Mouse (Mus musculus): ENCODE data around the gene Atp2a1. TPM values are rescaled to one million over a fixed set of nuclear protein-coding genes. Genes with fewer than 3 reads are reported as not detected.

Atp2a1 gene
- polyA plus RNA-seq, 1 experiment from 2014 or later = 0.20 TPM

DNA sequence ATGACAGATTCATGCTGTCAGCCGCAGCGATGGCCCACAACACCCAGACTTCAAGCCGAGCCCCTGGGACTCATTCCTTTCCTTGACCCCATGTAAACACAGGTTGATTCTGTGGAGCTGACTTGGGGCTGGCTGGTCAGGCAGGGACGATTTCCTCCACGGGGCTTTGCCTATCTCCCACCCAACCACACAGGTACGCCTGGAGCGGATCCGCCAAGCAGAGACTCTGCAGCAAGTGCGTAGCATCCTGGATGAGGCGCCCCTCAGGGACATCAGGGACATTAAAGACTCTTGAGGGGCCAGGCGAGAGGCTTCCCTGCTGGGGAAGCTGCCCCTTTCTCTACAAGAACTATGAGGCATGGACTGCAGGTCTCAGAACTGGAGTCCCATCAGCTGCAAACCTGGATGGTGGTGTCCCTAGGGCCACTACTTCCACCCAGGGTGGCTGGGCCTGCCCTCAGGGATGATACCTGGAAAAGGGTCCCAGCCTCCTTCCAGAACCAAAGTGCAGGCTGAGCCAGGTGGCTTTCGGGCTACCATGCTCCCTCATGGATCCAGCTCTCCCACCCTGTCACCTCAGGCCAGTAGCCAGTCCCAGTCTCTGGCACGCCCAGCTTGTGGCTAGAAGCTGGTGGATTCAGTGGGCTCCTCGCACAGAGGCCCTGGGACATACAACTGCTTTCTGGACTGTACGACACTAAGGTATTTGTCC lies 17.6 kb downstream of the Atp2a1 start:
- ATAC-seq (replicated peaks) = no peak
- WGBS = 93% methylated on average over 15 of the region's 15 CpGs
- Histone ChIP-seq H3K4me1 (no peaks in the 10 kb centered on the region), H3K27me3 (no peaks in the 10 kb centered on the region), H3K27ac (replicated peaks) (no peak overlapping the region), H3K9me3 (no peaks in the 10 kb centered on the region), H3K4me2 (replicated peaks) (no peak overlapping the region), H3K4me3 (no peak overlapping the region), H3K9ac (replicated peaks) (no peak overlapping the region), H3K36me3 (peaks cover 18% of the 10 kb centered on the region)

DNA sequence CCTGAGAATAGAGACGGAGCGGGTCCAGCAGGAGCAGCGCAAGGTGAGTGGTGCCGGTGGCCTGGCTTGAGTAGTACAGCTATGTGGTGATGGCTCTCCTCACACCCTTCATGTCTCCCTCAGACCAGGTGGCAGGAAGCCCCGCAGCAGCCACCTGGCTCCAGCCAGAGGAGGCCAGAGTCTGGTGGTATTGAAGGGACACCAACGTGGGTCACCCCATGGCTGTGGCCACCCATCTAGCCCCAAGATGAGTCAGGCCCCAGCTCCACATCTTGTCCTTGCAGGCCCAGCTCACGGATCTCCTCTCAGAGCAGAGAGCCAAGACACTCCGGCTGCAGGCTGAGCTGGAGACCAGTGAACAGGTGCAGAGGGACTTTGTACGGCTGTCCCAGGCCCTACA lies 18.4 kb downstream of the Atp2a1 start:
- Histone ChIP-seq H3K27ac (replicated peaks) (no peak overlapping the region), H3K9me3 (no peaks in the 10 kb centered on the region), H3K4me2 (replicated peaks) (no peak overlapping the region), H3K4me3 (no peak overlapping the region), H3K4me1 (no peaks in the 10 kb centered on the region), H3K36me3 (peaks cover 18% of the 10 kb centered on the region), H3K9ac (replicated peaks) (no peak overlapping the region), H3K27me3 (no peaks in the 10 kb centered on the region)
- WGBS = 92% methylated on average over 9 of the region's 9 CpGs
- no peak for ATAC-seq (replicated peaks)

GRCm38 (mm10) chr7:126443997-126444396 lies 18.9 kb downstream of the Atp2a1 start:
- H3K36me3 ChIP-seq = peaks cover 20% of the 10 kb centered on the region

DNA sequence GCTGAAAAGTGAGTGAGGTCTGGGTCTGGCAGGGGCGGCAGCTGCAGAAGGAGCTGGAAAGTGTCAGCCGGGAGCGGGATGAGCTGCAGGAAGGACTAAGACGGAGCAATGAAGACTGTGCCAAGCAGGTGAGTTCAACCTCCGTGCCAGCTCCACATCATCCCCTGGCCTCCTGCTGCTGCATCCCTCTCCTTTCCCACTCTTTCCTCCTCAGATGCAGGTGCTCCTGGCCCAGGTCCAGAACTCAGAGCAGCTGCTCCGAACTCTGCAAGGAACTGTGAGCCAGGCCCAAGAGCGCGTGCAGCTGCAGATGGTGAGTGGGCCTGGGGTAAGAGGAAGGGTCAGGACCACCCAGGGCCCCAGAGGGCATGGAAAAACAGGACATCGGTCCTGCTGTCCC lies 22.8 kb downstream of the Atp2a1 start:
- ATAC-seq (replicated peaks) = no peak
- Histone ChIP-seq H3K4me1 (no peaks in the 10 kb centered on the region), H3K4me2 (replicated peaks) (no peak overlapping the region), H3K27me3 (no peaks in the 10 kb centered on the region), H3K36me3 (peaks cover 19% of the 10 kb centered on the region), H3K27ac (replicated peaks) (no peak overlapping the region), H3K9me3 (no peaks in the 10 kb centered on the region), H3K4me3 (no peak overlapping the region), H3K9ac (replicated peaks) (no peak overlapping the region)
- WGBS = 70% methylated on average over 9 of the region's 9 CpGs

More at GRCm38 (mm10) chr7:126443997-126444396, 18.9 kb downstream of the Atp2a1 start:
- WGBS = 96% methylated on average over 10 of the region's 10 CpGs
- Histone ChIP-seq H3K4me2 (replicated peaks) (no peak overlapping the region), H3K4me3 (no peak overlapping the region), H3K27ac (replicated peaks) (no peak overlapping the region), H3K9ac (replicated peaks) (no peak overlapping the region), H3K4me1 (no peaks in the 10 kb centered on the region), H3K27me3 (no peaks in the 10 kb centered on the region), H3K9me3 (no peaks in the 10 kb centered on the region)
- no peak for ATAC-seq (replicated peaks)

DNA sequence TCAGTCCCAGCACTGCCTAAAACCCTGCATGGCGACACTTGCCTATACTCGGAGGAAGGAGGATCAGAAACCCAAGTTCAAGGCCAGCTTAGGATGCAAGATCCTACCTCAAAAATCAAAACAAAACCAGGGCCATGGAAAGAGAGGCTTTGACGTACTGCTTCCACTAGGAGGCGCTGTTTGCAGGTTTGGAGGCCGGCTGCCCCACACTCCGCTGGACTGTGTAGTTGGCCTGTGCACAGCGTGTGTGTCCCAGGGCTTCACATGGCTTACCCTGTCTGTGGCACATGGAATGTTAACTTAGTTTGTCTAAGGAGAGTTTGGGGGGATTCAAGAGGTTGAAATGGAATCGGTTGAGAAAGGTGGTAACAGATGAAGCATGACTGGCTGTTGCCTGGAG lies 26.1 kb downstream of the Atp2a1 start:
- no peak overlapping the region for H3K4me3 ChIP-seq
- no peaks in the 10 kb centered on the region for H3K27me3 ChIP-seq
- H3K36me3 ChIP-seq = peaks cover 12% of the 10 kb centered on the region; the same call in 1 of the 2 replicates
- H3K27ac ChIP-seq (replicated peaks) = no peak overlapping the region
- no peak overlapping the region for H3K4me2 ChIP-seq (replicated peaks)
- 15% methylated on average over 8 of the region's 8 CpGs for WGBS
- H3K9me3 ChIP-seq = no peaks in the 10 kb centered on the region
- ATAC-seq (replicated peaks) = no peak
- no peak overlapping the region for H3K9ac ChIP-seq (replicated peaks)
- H3K4me1 ChIP-seq = no peaks in the 10 kb centered on the region

- H3K27me3 ChIP-seq = no peaks in the 10 kb centered on the region
- no peak overlapping the region for H3K4me3 ChIP-seq
- no peak overlapping the region for H3K27ac ChIP-seq (replicated peaks)
- no peaks in the 10 kb centered on the region for H3K4me1 ChIP-seq
- no peak overlapping the region for H3K4me2 ChIP-seq (replicated peaks)
- no peak for ATAC-seq (replicated peaks)
- whole genome bisulfite sequencing = 80% methylated on average over 3 of the region's 3 CpGs
- H3K9me3 ChIP-seq = no peaks in the 10 kb centered on the region
- H3K36me3 ChIP-seq = 0 out of 2 replicates have a peak, but pooled peaks cover 9% of the 10 kb centered on the region
- no peak overlapping the region for H3K9ac ChIP-seq (replicated peaks)
Observed at GRCm38 (mm10) chr7:126435801-126436200, 27.1 kb downstream of the Atp2a1 start.

GRCm38 (mm10) chr7:126434726-126435125 lies 28.2 kb downstream of the Atp2a1 start:
- peaks cover 3% of the 10 kb centered on the region for H3K4me1 ChIP-seq
- 95% methylated on average over 7 of the region's 7 CpGs for WGBS
- H3K9ac ChIP-seq (replicated peaks) = no peak overlapping the region
- H3K4me3 ChIP-seq = no peak overlapping the region
- no peak overlapping the region for H3K4me2 ChIP-seq (replicated peaks)
- no peaks in the 10 kb centered on the region for H3K27me3 ChIP-seq
- 0 out of 2 replicates have a peak, but pooled peaks cover 9% of the 10 kb centered on the region for H3K36me3 ChIP-seq
- H3K27ac ChIP-seq (replicated peaks) = no peak overlapping the region
- no peak for ATAC-seq (replicated peaks)
- no peaks in the 10 kb centered on the region for H3K9me3 ChIP-seq

- Histone ChIP-seq H3K27ac (replicated peaks) (no peak overlapping the region), H3K4me2 (replicated peaks) (no peak overlapping the region), H3K4me3 (no peak overlapping the region), H3K27me3 (no peaks in the 10 kb centered on the region), H3K36me3 (0 out of 2 replicates have a peak, but pooled peaks cover 3% of the 10 kb centered on the region), H3K9ac (replicated peaks) (no peak overlapping the region), H3K4me1 (peaks cover 16% of the 10 kb centered on the region), H3K9me3 (no peaks in the 10 kb centered on the region)
- no peak for ATAC-seq (replicated peaks)
Observed at GRCm38 (mm10) chr7:126430167-126430566, 32.7 kb downstream of the Atp2a1 start.

DNA sequence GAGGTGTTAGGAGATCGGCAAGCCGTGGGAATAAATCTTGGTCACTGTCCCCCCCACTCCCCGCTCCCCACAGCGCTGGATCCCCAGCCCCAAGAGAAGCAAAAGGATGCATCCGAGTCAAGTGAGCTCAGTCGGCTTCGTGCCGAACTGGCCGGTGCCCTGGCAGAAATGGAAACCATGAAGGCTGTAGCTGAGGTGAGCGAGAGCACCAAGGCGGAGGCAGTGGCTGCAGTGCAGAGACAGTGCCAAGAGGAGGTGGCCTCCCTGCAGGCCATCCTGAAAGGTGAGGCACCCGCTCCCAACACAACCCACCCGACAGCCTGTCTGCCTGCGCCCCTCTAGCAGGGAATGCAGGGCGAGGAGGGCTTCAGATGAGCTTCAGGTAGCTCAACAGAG lies 33.4 kb downstream of the Atp2a1 start:
- peak overlapping the region; percentile 86 for H3K9ac ChIP-seq (replicated peaks)
- ATAC-seq (replicated peaks) = peak; percentile 42
- H3K27ac ChIP-seq (replicated peaks) = no peak overlapping the region

GRCm38 (mm10) chr7:126428631-126429502 lies 34.0 kb downstream of the Atp2a1 start, which contains the start of gene Rabep2:
TSS of gene Rabep2 (plus strand) at chr7:126428759.
- Histone ChIP-seq H3K4me1 (peaks cover 16% of the 10 kb centered on the region), H3K36me3 (no peaks in the 10 kb centered on the region), H3K4me2 (replicated peaks) (peak within 1 kb of the TSS; percentile 90), H3K9me3 (no peaks in the 10 kb centered on the region), H3K9ac (replicated peaks) (peak within 1 kb of the TSS; percentile 86), H3K4me3 (peak within 1 kb of the TSS; percentile 59), H3K27ac (replicated peaks) (peak within 1 kb of the TSS; percentile 85), H3K27me3 (no peaks in the 10 kb centered on the region)
- under 1% methylated on average over 80 of the region's 82 CpGs for WGBS
- peak; percentile 94 for ATAC-seq (replicated peaks)

More for the DNA sequence above, 33.4 kb downstream of the Atp2a1 start:
- peaks cover 16% of the 10 kb centered on the region for H3K4me1 ChIP-seq
- 0 out of 2 replicates have a peak, but pooled peaks cover 3% of the 10 kb centered on the region for H3K36me3 ChIP-seq
- no peaks in the 10 kb centered on the region for H3K27me3 ChIP-seq
- 29% methylated on average over 15 of the region's 15 CpGs for WGBS
- H3K9me3 ChIP-seq = no peaks in the 10 kb centered on the region
- peak overlapping the region; percentile 59 for H3K4me3 ChIP-seq
- H3K4me2 ChIP-seq (replicated peaks) = peak overlapping the region; percentile 90

- WGBS = 23% methylated on average over 4 of the region's 4 CpGs
Observed at GRCm38 (mm10) chr7:126428154-126428553, 34.8 kb downstream of the Atp2a1 start.

DNA sequence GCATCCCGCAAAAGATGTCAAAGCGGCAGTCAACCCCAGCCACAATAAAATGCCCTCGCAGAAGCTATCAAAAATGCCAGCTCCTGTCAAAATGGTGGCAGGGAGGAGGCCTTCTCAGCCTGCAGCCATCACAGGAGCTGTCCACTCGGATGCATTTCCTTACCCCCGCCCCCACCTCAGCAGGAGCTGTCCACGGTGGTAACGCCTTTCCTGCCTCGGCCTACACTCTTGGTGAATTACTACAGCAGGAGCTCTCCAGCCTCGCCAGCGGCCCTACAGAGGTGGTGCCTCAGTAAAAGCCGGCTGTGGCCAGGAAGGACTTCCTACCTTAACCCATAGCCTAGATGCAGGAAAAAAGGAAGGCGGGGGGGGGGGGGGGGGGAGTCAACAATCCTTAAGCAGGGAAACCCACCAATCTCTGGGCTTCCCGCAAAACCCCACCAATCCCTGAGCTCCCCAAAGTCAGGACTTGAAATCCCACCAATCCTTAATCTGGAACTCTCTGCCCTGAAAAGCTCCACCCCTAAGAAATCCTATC lies 35.5 kb downstream of the Atp2a1 start:
- Histone ChIP-seq H3K9me3 (no peaks in the 10 kb centered on the region), H3K4me1 (peaks cover 16% of the 10 kb centered on the region), H3K4me3 (no peak overlapping the region), H3K27ac (replicated peaks) (no peak overlapping the region), H3K4me2 (replicated peaks) (no peak overlapping the region), H3K36me3 (no peaks in the 10 kb centered on the region), H3K27me3 (no peaks in the 10 kb centered on the region), H3K9ac (replicated peaks) (no peak overlapping the region)
- WGBS = 73% methylated on average over 12 of the region's 13 CpGs
- no peak for ATAC-seq (replicated peaks)

More at GRCm38 (mm10) chr7:126428154-126428553, 34.8 kb downstream of the Atp2a1 start:
- Histone ChIP-seq H3K4me2 (replicated peaks) (peak overlapping the region; percentile 90), H3K27me3 (no peaks in the 10 kb centered on the region), H3K4me1 (peaks cover 16% of the 10 kb centered on the region), H3K9me3 (no peaks in the 10 kb centered on the region), H3K27ac (replicated peaks) (peak overlapping the region; percentile 85), H3K4me3 (peak overlapping the region; percentile 59), H3K9ac (replicated peaks) (peak overlapping the region; percentile 86), H3K36me3 (no peaks in the 10 kb centered on the region)
- ATAC-seq (replicated peaks) = peak; percentile 21; the same call in 1 of the 2 replicates

All from forebrain, embryonic 15.5 days (tissue).